Mouse (Mus musculus) hindbrain, embryonic 11.5 days (tissue): Measurements from ENCODE around the gene Zfp663. TPM values are rescaled to one million over a fixed set of nuclear protein-coding genes. Genes with fewer than 3 reads are reported as not detected.
A peak's percentile ranks its signal among the peaks of the same experiment; 100 is the strongest.

ENCODE experiments used
- ATAC-seq: fragments of 200-750 bp; cut with Nextera tagmentation; 2 replicates; pipeline ENCODE4 v1.8.0; 2017; ENCODE audit warnings: mild to moderate bottlenecking, moderate TSS enrichment, moderate library complexity; ENCODE audit not compliant: low FRiP score
- DNase-seq: peaks from one replicate; pipeline ENCODE4 v3.0.0-alpha.2; 2015; ENCODE audit warnings: low spot score
- H3K27ac ChIP-seq: fragments of 300-500 bp; sonication (generic); 2 replicates; pipeline ENCODE4 v1.5.1; 2014; ENCODE audit warnings: mild to moderate bottlenecking, low read depth, low read length
- H3K27me3 ChIP-seq: fragments of 300-500 bp; sonication (generic); 2 replicates; pipeline ENCODE4 v1.6.1; 2014; ENCODE audit warnings: mild to moderate bottlenecking, low read length, moderate library complexity, mixed read lengths; ENCODE audit not compliant: control insufficient read depth, insufficient read depth
- H3K36me3 ChIP-seq: fragments of 300-500 bp; sonication (generic); 2 replicates; pipeline ENCODE4 v1.6.1; 2014; ENCODE audit warnings: mild to moderate bottlenecking, low read length, moderate library complexity, mixed read lengths; ENCODE audit not compliant: control insufficient read depth, insufficient read depth
- H3K4me1 ChIP-seq: fragments of 300-500 bp; sonication (generic); replicated peaks from 2 replicates; pipeline ENCODE4 v1.6.1; 2014; ENCODE audit warnings: low read length, mixed read lengths; ENCODE audit not compliant: control insufficient read depth, insufficient read depth
- H3K4me2 ChIP-seq: fragments of 300-500 bp; sonication (generic); replicated peaks from 2 replicates; pipeline ENCODE4 v1.6.1; 2014; ENCODE audit warnings: mild to moderate bottlenecking, low read depth, low read length
- H3K4me3 ChIP-seq: fragments of 300-500 bp; sonication (generic); 2 replicates; pipeline ENCODE4 v1.5.1; 2014; ENCODE audit warnings: low read depth, low read length
- H3K9ac ChIP-seq: fragments of 300-500 bp; sonication (generic); 2 replicates; pipeline ENCODE4 v1.6.1; 2014; ENCODE audit warnings: low read depth, low read length
- H3K9me3 ChIP-seq: fragments of 300-500 bp; sonication (generic); 2 replicates; pipeline ENCODE4 v1.6.1; 2016; ENCODE audit warnings: low read length; ENCODE audit not compliant: control insufficient read depth
- WGBS: fragments of 180-500 bp; shearing (Covaris S2); extraction: QIAGEN DNeasy Blood & Tissue Kit; methylation state at CpG from one replicate; pipeline ENCODE4 v1.1.7; 2014; 5-methylcytosine and 5-hydroxymethylcytosine counted together
- polyA plus RNA-seq: library from polyadenylated mRNA; unstranded; fragments of >200 nt; fragmentation: Nextera tagmentation; extraction: Ambion mirVana; gene quantifications from 2 replicates; pipeline ENCODE4 v1.2.1, GENCODE M21; 2014

Gene Zfp663
- polyA plus RNA-seq, 1 experiment from 2014 or later, result 7.0 TPM

- Histone ChIP-seq H3K4me2 (peak overlapping the region; percentile 89; the same call in 1 of the 2 replicates), H3K36me3 (no peaks in the 10 kb centered on the region), H3K27me3 (no peaks in the 10 kb centered on the region), H3K9ac (no peak overlapping the region; the same call in 1 of the 2 replicates), H3K4me3 (peak overlapping the region; percentile 87; the same call in 1 of the 2 replicates), H3K27ac (no peak overlapping the region), H3K4me1 (peaks cover 6% of the 10 kb centered on the region; the same call in 1 of the 2 replicates), H3K9me3 (no peaks in the 10 kb centered on the region)
- DNase-seq (no peak), ATAC-seq (no peak)
- WGBS, result 64% methylated on average over 7 of the region's 7 CpGs
Measured at GRCm38 (mm10) chr2:165327386-165327785, 41.1 kb downstream of the Zfp663 start.

- Histone ChIP-seq H3K9me3 (no peaks in the 10 kb centered on the region), H3K27me3 (no peaks in the 10 kb centered on the region), H3K9ac (peak within 1 kb of the TSS; percentile 92), H3K4me2 (peak within 1 kb of the TSS; percentile 89), H3K4me1 (peaks cover 9% of the 10 kb centered on the region; the same call in 1 of the 2 replicates), H3K27ac (peak within 1 kb of the TSS; percentile 68), H3K36me3 (no peaks in the 10 kb centered on the region), H3K4me3 (peak within 1 kb of the TSS; percentile 87)
- WGBS, result under 1% methylated on average over 55 of the region's 55 CpGs
- DNase-seq (peak; percentile 97), ATAC-seq (peak; percentile 97)
Measured at GRCm38 (mm10) chr2:165326304-165327190, 42.0 kb downstream of the Zfp663 start, which contains the start of gene Elmo2. Gene Elmo2 (minus strand): TSS chr2:165326479.

GRCm38 (mm10) chr2:165325521-165326303 lies 42.8 kb downstream of the Zfp663 start:
- Histone ChIP-seq H3K4me3 (peak overlapping the region; percentile 87), H3K4me1 (peaks cover 14% of the 10 kb centered on the region; the same call in 1 of the 2 replicates), H3K36me3 (no peaks in the 10 kb centered on the region), H3K9ac (peak overlapping the region; percentile 92), H3K9me3 (no peaks in the 10 kb centered on the region), H3K4me2 (peak overlapping the region; percentile 81), H3K27ac (peak overlapping the region; percentile 68), H3K27me3 (no peaks in the 10 kb centered on the region)
- DNase-seq (no peak), ATAC-seq (peak; percentile 36)
- under 1% methylated on average over 30 of the region's 30 CpGs for WGBS

- Histone ChIP-seq H3K9ac (no peak overlapping the region), H3K27ac (no peak overlapping the region), H3K36me3 (no peaks in the 10 kb centered on the region), H3K27me3 (no peaks in the 10 kb centered on the region), H3K9me3 (no peaks in the 10 kb centered on the region), H3K4me3 (no peak overlapping the region), H3K4me1 (peaks cover 14% of the 10 kb centered on the region; the same call in 1 of the 2 replicates), H3K4me2 (no peak overlapping the region)
- DNase-seq, result no peak
- WGBS, result 49% methylated on average over 5 of the region's 5 CpGs
- no peak for ATAC-seq
Measured at GRCm38 (mm10) chr2:165323928-165324327, 44.6 kb downstream of the Zfp663 start.

GRCm38 (mm10) chr2:165323484-165323883 lies 45.0 kb downstream of the Zfp663 start:
- ATAC-seq (no peak), DNase-seq (no peak)
- no peak overlapping the region for H3K4me3 ChIP-seq
- H3K27me3 ChIP-seq, result no peaks in the 10 kb centered on the region
- H3K4me1 ChIP-seq, result peaks cover 16% of the 10 kb centered on the region
- no peak overlapping the region for H3K9ac ChIP-seq
- no peaks in the 10 kb centered on the region for H3K36me3 ChIP-seq
- 70% methylated on average over 5 of the region's 5 CpGs for WGBS
- H3K9me3 ChIP-seq, result no peaks in the 10 kb centered on the region
- no peak overlapping the region for H3K27ac ChIP-seq
- H3K4me2 ChIP-seq, result no peak overlapping the region

- no peak for DNase-seq
- 89% methylated on average over 22 of the region's 22 CpGs for WGBS
Measured at GRCm38 (mm10) chr2:165321981-165322735, 46.4 kb downstream of the Zfp663 start.

GRCm38 (mm10) chr2:165321381-165321888 lies 47.1 kb downstream of the Zfp663 start:
- Histone ChIP-seq H3K4me2 (no peak overlapping the region), H3K27ac (no peak overlapping the region), H3K9ac (no peak overlapping the region), H3K36me3 (no peaks in the 10 kb centered on the region), H3K4me3 (no peak overlapping the region), H3K9me3 (no peaks in the 10 kb centered on the region), H3K27me3 (no peaks in the 10 kb centered on the region), H3K4me1 (peaks cover 34% of the 10 kb centered on the region)
- DNase-seq (no peak), ATAC-seq (no peak)
- WGBS, result 48% methylated on average over 8 of the region's 8 CpGs

More at GRCm38 (mm10) chr2:165321981-165322735, 46.4 kb downstream of the Zfp663 start:
- ATAC-seq, result no peak
- Histone ChIP-seq H3K9ac (no peak overlapping the region), H3K4me2 (no peak overlapping the region), H3K4me1 (peaks cover 28% of the 10 kb centered on the region), H3K27me3 (no peaks in the 10 kb centered on the region), H3K36me3 (no peaks in the 10 kb centered on the region), H3K27ac (no peak overlapping the region), H3K4me3 (no peak overlapping the region), H3K9me3 (no peaks in the 10 kb centered on the region)
